ENCODE assay signal across 10 mouse cellular contexts in genomic region chr5:65929162-65929561, GRCm38 (mm10). TPM values are rescaled to one million over a fixed set of nuclear protein-coding genes. Genes with fewer than 3 reads are reported as not detected.
A peak's percentile ranks its signal among the peaks of the same experiment; 100 is the strongest.
DNase-seq lines count a peak whose midpoint lies in the region; ATAC-seq lines count a peak whose summit lies in the region.
"Had no signal": no experiment of that assay in that cellular context is flagged by ENCODE, and none has a peak within 500 bp of the region (broad histone marks: within the 10 kb centered on the region; RNA-seq: fewer than 3 reads in every experiment).

No protein-coding gene starts in this region.

- peak; percentile 96 to 98 for ATAC-seq in hematopoietic stem cell, adult 5-6 weeks (replicated peaks in 1 of 2; ENCODE audit: insufficient read depth in 1 of 2, low FRiP score in 2 of 2, low TSS enrichment in 1 of 2, low read depth in 1 of 2, poor library complexity in 2 of 2, severe bottlenecking in 2 of 2)
- ATAC-seq: forebrain, postnatal 0 days; intestine, embryonic 16.5 days had no signal

- peak; percentile 57 for DNase-seq in lung, postnatal 36 days
- DNase-seq in lung, postnatal 14 days = no peak
- DNase-seq in spleen, adult 18-20 months = peak; percentile 63 to 80
- DNase-seq in embryo, embryonic 9.5 days (ENCODE audit: extremely low spot score) = no peak
- DNase-seq in ovary, postnatal 10 days (ENCODE audit: low spot score) = no peak
- no peak for DNase-seq in embryo, embryonic 10 days (ENCODE audit: low spot score)
- DNase-seq: embryo, embryonic 11 days; forebrain, postnatal 0 days had no signal

RNA-seq across cellular contexts. Expression of gene Chrna9, which starts 5.6 kb away (rescaled TPM):
- not detected in 2 replicates for total RNA-seq in hematopoietic stem cell, adult 5-6 weeks (2017)

Comparison
In these comparisons a context has a peak if more than half of its experiments do, and no peak if none do; other contexts are left out.
1. DNase-seq: peak in lung, postnatal 36 days (single experiment) and spleen, adult 18-20 months (2 of 2); none in lung, postnatal 14 days (single experiment), embryo, embryonic 9.5 days (single experiment), ovary, postnatal 10 days (single experiment) and embryo, embryonic 10 days (single experiment).